Mouse (Mus musculus): ENCODE measurements at regions not wholly inside any gene's neighbourhood (a gene's known extent, or its start where the extent isn't known, plus 50 kb on each side); places are given as distances from the start of the nearest gene placed in this dataset.
A peak's percentile ranks its signal among the peaks of the same experiment; 100 is the strongest.
"Not testable (repeated sequence)": the region's sequence is repeated elsewhere in the genome, so short reads cannot be mapped to it uniquely, and the experiment has no call there.

DNA sequence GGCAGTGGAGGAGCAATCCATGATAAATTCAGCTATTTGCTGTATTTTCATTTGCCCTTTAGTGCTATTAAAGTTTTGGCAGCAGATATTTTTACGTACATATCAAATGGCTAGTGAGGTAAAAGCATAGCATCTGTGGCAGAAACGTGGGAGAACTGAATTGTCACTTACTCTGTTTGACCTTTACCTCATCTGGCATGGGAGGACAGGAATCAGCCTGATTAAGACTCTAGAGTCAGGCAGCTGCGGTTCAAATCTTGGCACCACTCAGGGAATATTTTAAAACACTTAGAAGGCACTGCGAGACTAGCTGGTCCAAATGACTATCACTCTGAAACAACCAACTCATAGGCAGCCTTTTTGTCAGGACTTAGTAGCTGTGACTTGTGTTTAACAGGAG lies 337.4 kb upstream of the Cwc22 start:
- no peak overlapping the region for H3K4me2 ChIP-seq
- WGBS: 71% methylated on average over 4 of the region's 4 CpGs

GRCm38 (mm10) chr2:78281846-78282245 lies 335.7 kb upstream of the Cwc22 start:
- not testable (repeated sequence) for H3K4me2 ChIP-seq; H3K27ac ChIP-seq; H3K36me3 ChIP-seq (replicated peaks); H3K9me3 ChIP-seq; H3K4me3 ChIP-seq; H3K4me1 ChIP-seq; H3K27me3 ChIP-seq (replicated peaks); ATAC-seq (replicated peaks); H3K9ac ChIP-seq
- WGBS: 54% methylated on average over 6 of the region's 6 CpGs

More for the DNA sequence above, 337.4 kb upstream of the Cwc22 start:
- H3K36me3 ChIP-seq (replicated peaks): no peaks in the 10 kb centered on the region
- H3K9me3 ChIP-seq: no peaks in the 10 kb centered on the region
- H3K27me3 ChIP-seq (replicated peaks): no peaks in the 10 kb centered on the region
- H3K4me1 ChIP-seq: peaks cover 9% of the 10 kb centered on the region; the same call in 1 of the 2 replicates
- H3K27ac ChIP-seq: no peak overlapping the region
- no peak overlapping the region for H3K4me3 ChIP-seq
- no peak for ATAC-seq (replicated peaks)
- H3K9ac ChIP-seq: no peak overlapping the region

- no peak overlapping the region for H3K9ac ChIP-seq
- no peaks in the 10 kb centered on the region for H3K36me3 ChIP-seq (replicated peaks)
- H3K4me3 ChIP-seq: no peak overlapping the region
- H3K4me2 ChIP-seq: no peak overlapping the region
- peaks cover 9% of the 10 kb centered on the region; the same call in 1 of the 2 replicates for H3K4me1 ChIP-seq
- ATAC-seq (replicated peaks): no peak
- no peak overlapping the region for H3K27ac ChIP-seq
- no peaks in the 10 kb centered on the region for H3K9me3 ChIP-seq
- WGBS: 77% methylated on average over 5 of the region's 5 CpGs
- no peaks in the 10 kb centered on the region for H3K27me3 ChIP-seq (replicated peaks)
These were observed 334.2 kb upstream of the Cwc22 start for GRCm38 (mm10) chr2:78280219-78280915.

- H3K27ac ChIP-seq: no peak overlapping the region
- ATAC-seq (replicated peaks): no peak
These were observed 333.3 kb upstream of the Cwc22 start for GRCm38 (mm10) chr2:78279382-78280056.

DNA sequence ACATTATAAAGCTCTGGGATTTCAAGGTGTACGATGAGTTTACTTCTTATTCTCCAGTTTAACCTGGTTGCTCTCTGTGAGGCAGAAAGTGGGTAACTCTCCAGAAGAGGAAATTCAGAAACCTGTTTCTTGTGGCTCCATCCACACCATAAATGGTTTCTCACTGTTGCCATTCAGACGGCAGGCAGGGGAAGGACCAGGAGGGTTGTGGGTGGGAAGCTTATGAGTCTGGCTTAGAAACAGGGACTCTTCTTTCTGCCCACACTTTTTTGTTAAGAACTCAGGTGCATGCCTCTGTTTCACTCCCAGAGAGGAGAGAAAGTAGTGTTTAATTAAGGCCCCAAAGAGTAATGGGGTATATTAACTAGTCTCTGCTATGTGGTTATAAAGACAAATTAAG lies 332.5 kb upstream of the Cwc22 start:
- H3K4me2 ChIP-seq: no peak overlapping the region
- 85% methylated on average over 2 of the region's 2 CpGs for WGBS
- no peak for ATAC-seq (replicated peaks)

More at GRCm38 (mm10) chr2:78279382-78280056, 333.3 kb upstream of the Cwc22 start:
- Histone ChIP-seq H3K27me3 (replicated peaks) (no peaks in the 10 kb centered on the region), H3K36me3 (replicated peaks) (no peaks in the 10 kb centered on the region), H3K9me3 (no peaks in the 10 kb centered on the region), H3K4me3 (no peak overlapping the region), H3K9ac (no peak overlapping the region), H3K4me2 (no peak overlapping the region), H3K4me1 (0 out of 2 replicates have a peak, but pooled peaks cover 1% of the 10 kb centered on the region)
- WGBS: 72% methylated on average over 5 of the region's 5 CpGs

DNA sequence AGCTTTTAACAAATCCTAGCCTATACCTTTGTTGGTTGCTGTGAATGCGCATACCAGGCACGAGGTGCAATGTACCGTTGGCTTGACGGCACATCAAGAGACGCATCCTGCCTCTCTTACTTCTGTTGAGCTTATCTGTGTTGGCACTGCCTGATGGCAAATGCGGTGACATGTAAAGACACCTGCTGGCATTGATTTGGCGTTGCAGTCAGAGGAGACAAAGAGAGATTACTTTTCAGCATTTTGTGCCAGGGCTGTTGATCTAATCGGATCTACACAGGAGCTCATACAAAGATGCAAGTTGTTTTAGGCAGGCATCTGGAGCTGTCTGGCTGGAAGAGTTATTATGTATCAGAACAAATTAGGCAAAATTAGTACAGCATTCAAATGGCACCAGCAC lies 331.5 kb upstream of the Cwc22 start:
- no peaks in the 10 kb centered on the region for H3K27me3 ChIP-seq (replicated peaks)
- no peak overlapping the region for H3K4me2 ChIP-seq
- no peak overlapping the region for H3K9ac ChIP-seq
- no peaks in the 10 kb centered on the region for H3K9me3 ChIP-seq
- WGBS: 60% methylated on average over 8 of the region's 8 CpGs
- no peak overlapping the region for H3K4me3 ChIP-seq
- ATAC-seq (replicated peaks): peak; percentile 24; the same call in 1 of the 2 replicates
- H3K36me3 ChIP-seq (replicated peaks): no peaks in the 10 kb centered on the region
- H3K27ac ChIP-seq: no peak overlapping the region
- H3K4me1 ChIP-seq: no peaks in the 10 kb centered on the region

More for the DNA sequence above, 332.5 kb upstream of the Cwc22 start:
- H3K4me1 ChIP-seq: no peaks in the 10 kb centered on the region
- H3K9me3 ChIP-seq: no peaks in the 10 kb centered on the region
- no peak overlapping the region for H3K27ac ChIP-seq
- no peak overlapping the region for H3K4me3 ChIP-seq
- no peaks in the 10 kb centered on the region for H3K27me3 ChIP-seq (replicated peaks)
- no peak overlapping the region for H3K9ac ChIP-seq
- no peaks in the 10 kb centered on the region for H3K36me3 ChIP-seq (replicated peaks)

GRCm38 (mm10) chr2:78274122-78274521 lies 327.9 kb upstream of the Cwc22 start:
- no peak overlapping the region for H3K27ac ChIP-seq
- no peaks in the 10 kb centered on the region for H3K36me3 ChIP-seq (replicated peaks)
- ATAC-seq (replicated peaks): no peak
- no peaks in the 10 kb centered on the region for H3K4me1 ChIP-seq
- H3K4me3 ChIP-seq: no peak overlapping the region
- WGBS: 84% methylated on average over 5 of the region's 5 CpGs
- H3K4me2 ChIP-seq: no peak overlapping the region
- H3K9me3 ChIP-seq: no peaks in the 10 kb centered on the region
- no peak overlapping the region for H3K9ac ChIP-seq
- H3K27me3 ChIP-seq (replicated peaks): no peaks in the 10 kb centered on the region

GRCm38 (mm10) chr2:78268705-78269104 lies 322.5 kb upstream of the Cwc22 start:
- 86% methylated on average over 4 of the region's 4 CpGs for WGBS
- Histone ChIP-seq H3K4me2 (no peak overlapping the region), H3K4me1 (no peaks in the 10 kb centered on the region), H3K36me3 (replicated peaks) (no peaks in the 10 kb centered on the region), H3K9ac (no peak overlapping the region), H3K27me3 (replicated peaks) (no peaks in the 10 kb centered on the region), H3K9me3 (no peaks in the 10 kb centered on the region), H3K4me3 (no peak overlapping the region), H3K27ac (no peak overlapping the region)
- no peak for ATAC-seq (replicated peaks)

DNA sequence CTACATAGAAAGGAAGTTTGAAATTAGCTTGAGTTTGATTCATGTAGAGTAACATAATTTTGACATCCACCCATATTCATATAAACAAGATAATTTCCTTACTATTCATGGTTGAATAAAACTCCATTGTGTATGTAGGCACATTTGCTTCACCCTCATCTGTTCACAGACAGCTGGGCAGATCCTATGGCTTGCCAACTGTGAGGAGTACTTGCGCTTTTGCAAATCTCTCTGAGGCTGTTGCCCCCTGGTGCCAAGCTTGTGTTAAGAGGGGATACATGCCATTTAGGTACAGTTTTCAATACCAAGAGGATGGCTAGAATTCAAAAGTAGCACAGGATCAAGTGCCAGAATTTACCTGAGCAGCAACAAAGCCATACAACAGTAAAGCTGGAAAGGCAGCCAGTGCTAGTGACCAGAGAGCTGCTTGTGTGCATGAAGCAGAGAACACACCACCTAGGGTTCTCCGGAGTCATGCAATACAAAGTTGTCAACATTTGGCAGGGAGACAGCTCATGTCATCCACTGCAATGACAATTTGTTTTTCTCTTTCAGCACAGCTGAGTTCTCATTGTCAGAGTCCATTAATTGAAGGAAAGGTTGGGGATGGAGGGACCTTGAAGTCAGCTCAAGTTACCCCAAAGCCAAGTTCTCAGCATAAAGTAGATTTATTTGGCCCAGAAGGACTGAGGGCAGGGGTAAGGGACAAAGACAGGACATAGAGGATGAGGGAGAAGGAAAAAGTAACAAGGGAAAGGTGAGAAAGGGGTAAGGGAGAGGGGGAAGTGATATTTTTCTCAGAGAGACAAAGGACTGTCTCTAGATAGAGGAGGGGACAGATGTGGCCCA lies 321.6 kb upstream of the Cwc22 start:
- Histone ChIP-seq H3K4me2 (no peak overlapping the region), H3K9me3 (no peaks in the 10 kb centered on the region), H3K27me3 (replicated peaks) (no peaks in the 10 kb centered on the region), H3K27ac (no peak overlapping the region), H3K4me1 (no peaks in the 10 kb centered on the region), H3K9ac (no peak overlapping the region), H3K36me3 (replicated peaks) (no peaks in the 10 kb centered on the region), H3K4me3 (no peak overlapping the region)
- WGBS: 83% methylated on average over 2 of the region's 2 CpGs
- ATAC-seq (replicated peaks): no peak

GRCm38 (mm10) chr2:78253601-78254097 lies 307.5 kb upstream of the Cwc22 start:
- no peaks in the 10 kb centered on the region for H3K36me3 ChIP-seq (replicated peaks)
- H3K4me1 ChIP-seq: no peaks in the 10 kb centered on the region
- H3K27ac ChIP-seq: no peak overlapping the region
- H3K27me3 ChIP-seq (replicated peaks): no peaks in the 10 kb centered on the region
- no peak overlapping the region for H3K4me2 ChIP-seq
- H3K9ac ChIP-seq: no peak overlapping the region
- 69% methylated on average over 10 of the region's 10 CpGs for WGBS
- no peaks in the 10 kb centered on the region for H3K9me3 ChIP-seq
- ATAC-seq (replicated peaks): no peak
- no peak overlapping the region for H3K4me3 ChIP-seq

DNA sequence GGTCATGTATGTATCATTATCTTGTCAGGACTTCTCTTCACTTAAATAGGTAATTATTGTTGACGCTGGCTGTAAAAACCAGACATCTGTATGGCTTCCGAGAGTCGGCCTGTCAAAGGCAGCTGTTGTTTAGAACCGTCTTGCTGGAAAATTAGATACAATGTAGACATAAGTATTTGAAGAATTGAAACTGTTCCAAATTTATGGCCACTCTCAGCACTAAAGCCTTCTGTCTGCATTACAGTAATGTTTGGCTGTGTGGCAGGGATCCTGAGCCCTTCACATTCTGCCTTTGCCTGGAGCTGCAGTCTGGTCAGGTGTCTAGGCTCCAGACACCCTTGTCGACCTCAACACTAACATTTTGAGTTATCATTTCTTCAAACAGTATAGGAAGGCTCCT lies 300.2 kb upstream of the Cwc22 start:
- no peaks in the 10 kb centered on the region for H3K4me1 ChIP-seq
- no peak overlapping the region for H3K4me3 ChIP-seq
- no peaks in the 10 kb centered on the region for H3K27me3 ChIP-seq (replicated peaks)
- H3K4me2 ChIP-seq: no peak overlapping the region
- H3K27ac ChIP-seq: no peak overlapping the region
- WGBS: 77% methylated on average over 5 of the region's 5 CpGs
- no peaks in the 10 kb centered on the region for H3K9me3 ChIP-seq
- no peaks in the 10 kb centered on the region for H3K36me3 ChIP-seq (replicated peaks)
- H3K9ac ChIP-seq: no peak overlapping the region
- no peak for ATAC-seq (replicated peaks)

- H3K4me2 ChIP-seq: no peak overlapping the region
- H3K27ac ChIP-seq: no peak overlapping the region
- H3K36me3 ChIP-seq (replicated peaks): no peaks in the 10 kb centered on the region
- no peak for ATAC-seq (replicated peaks)
- H3K4me1 ChIP-seq: no peaks in the 10 kb centered on the region
- 75% methylated on average over 2 of the region's 2 CpGs for whole genome bisulfite sequencing
- no peak overlapping the region for H3K9ac ChIP-seq
- no peaks in the 10 kb centered on the region for H3K27me3 ChIP-seq (replicated peaks)
- H3K9me3 ChIP-seq: no peaks in the 10 kb centered on the region
- no peak overlapping the region for H3K4me3 ChIP-seq
These were observed 294.1 kb upstream of the Cwc22 start for GRCm38 (mm10) chr2:78240299-78240698.

Measured in midbrain, embryonic 15.5 days (tissue).